Mouse (Mus musculus) liver, embryonic 14.5 days (tissue): ENCODE data around the gene Zfp493.

Experiments used
- CTCF ChIP-seq: IDR thresholded peaks from 2 replicates; pipeline ENCODE4 v1.5.1; 2016; ENCODE audit warnings: antibody characterized with exemption, low read depth, control low read depth
- EP300 ChIP-seq: IDR thresholded peaks from 2 replicates; pipeline ENCODE4 v1.6.1; 2016; ENCODE audit warnings: antibody characterized with exemption, low read depth

GRCm38 (mm10) chr13:67818636-67819035 lies 39.1 kb downstream of the Zfp493 start:
- TF ChIP-seq EP300 (no peak), CTCF (no peak)
